Mouse (Mus musculus) lung, embryonic 14.5 days (tissue): ENCODE results near the gene Gm49321. TPM values are rescaled to one million over a fixed set of nuclear protein-coding genes. Genes with fewer than 3 reads are reported as not detected.

Experiments used
- ATAC-seq: fragments of 200-750 bp; cut with Nextera tagmentation; 2 replicates; pipeline ENCODE4 v1.8.0; 2017; ENCODE audit warnings: mild to moderate bottlenecking, moderate TSS enrichment, moderate library complexity; ENCODE audit not compliant: insufficient read depth
- DNase-seq: peaks from one replicate; pipeline ENCODE4 v3.0.0-alpha.2; 2015
- H3K27ac ChIP-seq: fragments of 300-500 bp; sonication (generic); 2 replicates; pipeline ENCODE4 v1.5.1; 2014; ENCODE audit warnings: low read depth, mild to moderate bottlenecking, moderate library complexity
- H3K27me3 ChIP-seq: fragments of 300-500 bp; sonication (generic); 2 replicates; pipeline ENCODE4 v1.6.1; 2014; ENCODE audit warnings: low read length, control low read depth; ENCODE audit not compliant: insufficient read depth
- H3K36me3 ChIP-seq: fragments of 300-500 bp; sonication (generic); 2 replicates; pipeline ENCODE4 v1.6.1; 2014; ENCODE audit warnings: control low read depth; ENCODE audit not compliant: insufficient read depth
- H3K4me1 ChIP-seq: fragments of 300-500 bp; sonication (generic); 2 replicates; pipeline ENCODE4 v1.6.1; 2014; ENCODE audit warnings: antibody characterized with exemption, control low read depth; ENCODE audit not compliant: insufficient read depth
- H3K4me2 ChIP-seq: fragments of 300-500 bp; sonication (generic); 2 replicates; pipeline ENCODE4 v1.6.1; 2014; ENCODE audit warnings: mild to moderate bottlenecking
- H3K4me3 ChIP-seq: fragments of 300-500 bp; sonication (generic); 2 replicates; pipeline ENCODE4 v1.5.1; 2014; ENCODE audit warnings: low read depth, low read length
- H3K9ac ChIP-seq: fragments of 300-500 bp; sonication (generic); 2 replicates; pipeline ENCODE4 v1.6.1; 2014
- H3K9me3 ChIP-seq: fragments of 300-500 bp; sonication (generic); 2 replicates; pipeline ENCODE4 v1.6.1; 2016; ENCODE audit warnings: low read depth, low read length, control low read depth
- CTCF ChIP-seq: IDR thresholded peaks from 2 replicates; pipeline ENCODE4 v1.5.1; 2016; ENCODE audit warnings: antibody characterized with exemption, low read depth
- WGBS: fragments of 180-500 bp; shearing (Covaris S2); extraction: QIAGEN DNeasy Blood & Tissue Kit; methylation state at CpG from one replicate; pipeline ENCODE4 v1.1.7; 2014; 5-methylcytosine and 5-hydroxymethylcytosine counted together
- polyA plus RNA-seq: library from polyadenylated mRNA; unstranded; fragments of >200 nt; fragmentation: Nextera tagmentation; extraction: Ambion mirVana; gene quantifications from 2 replicates; pipeline ENCODE4 v1.2.1, GENCODE M21; 2014

Gene Gm49321
- polyA plus RNA-seq, 1 experiment from 2014 or later, result 6.2 TPM

- DNase-seq (peak; percentile 81), ATAC-seq (peak; percentile 60)
- under 1% methylated on average over 70 of the region's 76 CpGs for WGBS
- no peaks in the 10 kb centered on the region for H3K36me3 ChIP-seq
- no peaks in the 10 kb centered on the region for H3K9me3 ChIP-seq
- peak overlapping the region; percentile 99 for H3K9ac ChIP-seq
- peak overlapping the region; percentile 99 for H3K27ac ChIP-seq
- TF ChIP-seq CTCF, result no peak
- peak overlapping the region; percentile 82 for H3K4me2 ChIP-seq
- H3K4me3 ChIP-seq, result peak overlapping the region; percentile 90
- H3K27me3 ChIP-seq, result no peaks in the 10 kb centered on the region
- H3K4me1 ChIP-seq, result peaks cover 8% of the 10 kb centered on the region; the same call in 1 of the 2 replicates
Observed at GRCm38 (mm10) chr12:73908274-73909012, 29.0 kb upstream of the Gm49321 start.

- peak overlapping the region; percentile 25; the same call in 1 of the 2 replicates for H3K27ac ChIP-seq
- H3K9ac ChIP-seq, result peak overlapping the region; percentile 99
- DNase-seq (peak; percentile 43), ATAC-seq (no peak)
- H3K4me3 ChIP-seq, result peak overlapping the region; percentile 90
- peaks cover 8% of the 10 kb centered on the region; the same call in 1 of the 2 replicates for H3K4me1 ChIP-seq
- no peaks in the 10 kb centered on the region for H3K27me3 ChIP-seq
- no peaks in the 10 kb centered on the region for H3K36me3 ChIP-seq
- 0 out of 2 replicates have a peak, but pooled peaks have one; percentile 17 for TF ChIP-seq CTCF
- H3K4me2 ChIP-seq, result peak overlapping the region; percentile 82
- 2% methylated on average over 6 of the region's 6 CpGs for WGBS
- H3K9me3 ChIP-seq, result no peaks in the 10 kb centered on the region
Observed at GRCm38 (mm10) chr12:73909013-73909575, 28.4 kb upstream of the Gm49321 start.

GRCm38 (mm10) chr12:73918479-73918878 lies 19.0 kb upstream of the Gm49321 start:
- 94% methylated on average over 5 of the region's 5 CpGs for WGBS
- Histone ChIP-seq H3K4me2 (no peak overlapping the region), H3K27me3 (no peaks in the 10 kb centered on the region), H3K4me1 (no peaks in the 10 kb centered on the region), H3K27ac (no peak overlapping the region), H3K4me3 (no peak overlapping the region), H3K9me3 (no peaks in the 10 kb centered on the region), H3K9ac (no peak overlapping the region), H3K36me3 (no peaks in the 10 kb centered on the region)
- ATAC-seq (no peak), DNase-seq (no peak)
- no peak for TF ChIP-seq CTCF

GRCm38 (mm10) chr12:73930266-73930665 lies 7.2 kb upstream of the Gm49321 start:
- no peaks in the 10 kb centered on the region for H3K9me3 ChIP-seq
- DNase-seq (no peak), ATAC-seq (no peak)
- no peaks in the 10 kb centered on the region for H3K27me3 ChIP-seq
- no peak overlapping the region for H3K4me3 ChIP-seq
- WGBS, result 77% methylated on average over 3 of the region's 3 CpGs
- H3K4me2 ChIP-seq, result no peak overlapping the region
- H3K36me3 ChIP-seq, result peaks cover 72% of the 10 kb centered on the region
- no peaks in the 10 kb centered on the region for H3K4me1 ChIP-seq
- no peak overlapping the region for H3K9ac ChIP-seq
- no peak for TF ChIP-seq CTCF
- no peak overlapping the region for H3K27ac ChIP-seq

- no peaks in the 10 kb centered on the region for H3K4me1 ChIP-seq
- TF ChIP-seq CTCF, result peak; percentile 51
- H3K4me2 ChIP-seq, result no peak overlapping the region
- H3K4me3 ChIP-seq, result no peak overlapping the region
- H3K27ac ChIP-seq, result no peak overlapping the region
- ATAC-seq (no peak), DNase-seq (peak; percentile 64)
- WGBS, result 56% methylated on average over 5 of the region's 5 CpGs
- H3K9ac ChIP-seq, result no peak overlapping the region
- no peaks in the 10 kb centered on the region for H3K27me3 ChIP-seq
- no peaks in the 10 kb centered on the region for H3K9me3 ChIP-seq
- H3K36me3 ChIP-seq, result peaks cover 79% of the 10 kb centered on the region
Observed at GRCm38 (mm10) chr12:73931274-73931673, 6.2 kb upstream of the Gm49321 start.

- no peaks in the 10 kb centered on the region for H3K9me3 ChIP-seq
- no peak for TF ChIP-seq CTCF
- H3K27ac ChIP-seq, result no peak overlapping the region
- 80% methylated on average over 2 of the region's 2 CpGs for WGBS
- no peak overlapping the region for H3K9ac ChIP-seq
- ATAC-seq, result no peak
- H3K27me3 ChIP-seq, result no peaks in the 10 kb centered on the region
- no peak overlapping the region for H3K4me2 ChIP-seq
- H3K4me1 ChIP-seq, result no peaks in the 10 kb centered on the region
- no peak for DNase-seq
- H3K4me3 ChIP-seq, result no peak overlapping the region
- peaks cover 86% of the 10 kb centered on the region for H3K36me3 ChIP-seq
Observed at GRCm38 (mm10) chr12:73934528-73934927, 2.9 kb upstream of the Gm49321 start.

- WGBS, result 86% methylated on average over 6 of the region's 6 CpGs
- no peaks in the 10 kb centered on the region for H3K27me3 ChIP-seq
- no peak overlapping the region for H3K9ac ChIP-seq
- no peak overlapping the region for H3K27ac ChIP-seq
- ATAC-seq, result no peak
- no peaks in the 10 kb centered on the region for H3K4me1 ChIP-seq
- H3K4me3 ChIP-seq, result no peak overlapping the region
- H3K9me3 ChIP-seq, result no peaks in the 10 kb centered on the region
- no peak for DNase-seq
- no peak for TF ChIP-seq CTCF
- H3K36me3 ChIP-seq, result peaks cover 82% of the 10 kb centered on the region
- H3K4me2 ChIP-seq, result no peak overlapping the region
Observed at GRCm38 (mm10) chr12:73939542-73939941, 2.1 kb downstream of the Gm49321 start.
